Mouse (Mus musculus) bone marrow macrophage, adult 2 months (primary cell): ENCODE results near the gene Hint2.

ENCODE experiments used
- CTCF ChIP-seq: IDR thresholded peaks from 2 replicates; pipeline ENCODE4 v1.5.1; 2012; ENCODE audit warnings: low read depth, mild to moderate bottlenecking, low read length, moderate library complexity
- POLR2A ChIP-seq: IDR thresholded peaks from 2 replicates; pipeline ENCODE4 v1.6.1; 2012; ENCODE audit warnings: mild to moderate bottlenecking, low read depth, low read length, borderline replicate concordance

DNA sequence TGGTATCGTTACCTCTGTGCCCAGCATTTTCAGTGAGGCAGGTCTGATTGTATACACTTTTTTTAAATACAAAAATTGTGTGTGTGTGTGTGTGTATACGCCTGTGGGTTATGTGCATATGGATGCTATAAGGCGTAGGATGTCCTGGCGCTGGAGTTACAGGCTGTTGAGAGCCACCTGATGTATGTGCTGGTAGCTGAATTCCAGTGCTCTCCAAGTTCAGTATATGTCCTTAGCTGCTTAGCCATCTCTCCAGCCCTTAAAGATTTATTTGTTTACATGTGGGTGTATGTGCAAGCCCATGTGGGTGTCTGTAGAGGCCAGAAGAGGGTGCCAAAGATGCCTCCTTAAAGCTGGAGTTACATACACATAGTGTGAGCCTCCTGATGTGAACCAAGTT lies 880 bp upstream of the Hint2 start:
- no peak for TF ChIP-seq POLR2A
- no peak for TF ChIP-seq CTCF
